Mouse (Mus musculus) urinary bladder, adult 2 months (tissue): Measurements from ENCODE around the gene Zfp160. TPM values are rescaled to one million over a fixed set of nuclear protein-coding genes. Genes with fewer than 3 reads are reported as not detected.

ENCODE experiments used
- polyA plus RNA-seq: library from polyadenylated mRNA; depleted of rRNA; stranded (reverse); fragments of >200 nt; gene quantifications from 2 replicates; pipeline ENCODE4 v1.2.3, GENCODE M21; 2012; rRNA removed

Zfp160 gene
- polyA plus RNA-seq, 1 experiment: 16.8 TPM

Other genes with a start within 250 kb of the Zfp160 start
- not detected in 2 replicates for gene Vmn1r228, start 222.7 kb upstream of the Zfp160 start, polyA plus RNA-seq
- not detected in 2 replicates for gene Vmn1r229, start 197.3 kb upstream of the Zfp160 start, polyA plus RNA-seq
- not detected in 2 replicates for gene Vmn1r230, start 168.5 kb upstream of the Zfp160 start, polyA plus RNA-seq
- gene Vmn1r231, start 103.8 kb upstream of the Zfp160 start, polyA plus RNA-seq: not detected in 2 replicates
- not detected in 2 replicates for gene Vmn1r232, start 89.2 kb upstream of the Zfp160 start, polyA plus RNA-seq
- 186 and 228 TPM in 2 replicates for gene Ppp2r1a, start 63.6 kb upstream of the Zfp160 start, polyA plus RNA-seq
- gene Vmn1r233, start 12.4 kb upstream of the Zfp160 start, polyA plus RNA-seq: not detected in 2 replicates
- not detected in 2 replicates for gene Vmn1r234, start 217.2 kb downstream of the Zfp160 start, polyA plus RNA-seq
- gene Vmn1r235, start 247.5 kb downstream of the Zfp160 start, polyA plus RNA-seq: not detected in 2 replicates